Mouse (Mus musculus): ENCODE measurements around the gene Clns1a. TPM values are rescaled to one million over a fixed set of nuclear protein-coding genes. Genes with fewer than 3 reads are reported as not detected.

Gene Clns1a
- polyA plus RNA-seq, 1 experiment from 2014 or later: 187 TPM

GRCm38 (mm10) chr7:97735021-97735420 is 38.6 kb downstream of the Clns1a start:
- no peak overlapping the region for H3K9ac ChIP-seq (ENCODE audit: low read length)
- no peak for ATAC-seq (replicated peaks; ENCODE audit: low FRiP score, low TSS enrichment, low read depth)
- H3K27ac ChIP-seq (ENCODE audit: low read depth): no peak overlapping the region
- H3K27me3 ChIP-seq (replicated peaks; ENCODE audit: control insufficient read depth, insufficient read depth, low read length): 0 out of 2 replicates have a peak, but pooled peaks cover 3% of the 10 kb centered on the region
- WGBS: 82% methylated on average over 8 of the region's 8 CpGs
- no peaks in the 10 kb centered on the region for H3K36me3 ChIP-seq (ENCODE audit: control insufficient read depth, insufficient read depth, low read length)
- no peak overlapping the region for H3K4me3 ChIP-seq (ENCODE audit: low read depth, low read length)
- no peak for DNase-seq (ENCODE audit: low spot score)
- H3K4me1 ChIP-seq (replicated peaks; ENCODE audit: control insufficient read depth, insufficient read depth, low read length): 0 out of 2 replicates have a peak, but pooled peaks cover 4% of the 10 kb centered on the region
- H3K9me3 ChIP-seq (ENCODE audit: control insufficient read depth, low read length): no peaks in the 10 kb centered on the region
- no peak overlapping the region for H3K4me2 ChIP-seq (ENCODE audit: low read length)

- H3K4me1 ChIP-seq (replicated peaks; ENCODE audit: control insufficient read depth, insufficient read depth, low read length): 0 out of 2 replicates have a peak, but pooled peaks cover 4% of the 10 kb centered on the region
- WGBS: 56% methylated on average over 4 of the region's 4 CpGs
- 0 out of 2 replicates have a peak, but pooled peaks cover 3% of the 10 kb centered on the region for H3K27me3 ChIP-seq (replicated peaks; ENCODE audit: control insufficient read depth, insufficient read depth, low read length)
- DNase-seq (ENCODE audit: low spot score) (no peak), ATAC-seq (replicated peaks; ENCODE audit: low FRiP score, low TSS enrichment, low read depth) (no peak)
- no peak overlapping the region for H3K9ac ChIP-seq (ENCODE audit: low read length)
- H3K27ac ChIP-seq (ENCODE audit: low read depth): no peak overlapping the region
- no peaks in the 10 kb centered on the region for H3K36me3 ChIP-seq (ENCODE audit: control insufficient read depth, insufficient read depth, low read length)
- no peak overlapping the region for H3K4me2 ChIP-seq (ENCODE audit: low read length)
- no peak overlapping the region for H3K4me3 ChIP-seq (ENCODE audit: low read depth, low read length)
- no peaks in the 10 kb centered on the region for H3K9me3 ChIP-seq (ENCODE audit: control insufficient read depth, low read length)
Measured at GRCm38 (mm10) chr7:97735886-97736420, 39.5 kb downstream of the Clns1a start.

- ATAC-seq (replicated peaks; ENCODE audit: low FRiP score, low TSS enrichment, low read depth) (no peak), DNase-seq (ENCODE audit: low spot score) (no peak)
- Histone ChIP-seq H3K4me2 (ENCODE audit: low read length) (peak overlapping the region; percentile 69), H3K27ac (ENCODE audit: low read depth) (no peak overlapping the region), H3K4me1 (replicated peaks; ENCODE audit: control insufficient read depth, insufficient read depth, low read length) (0 out of 2 replicates have a peak, but pooled peaks cover 4% of the 10 kb centered on the region), H3K9me3 (ENCODE audit: control insufficient read depth, low read length) (no peaks in the 10 kb centered on the region), H3K9ac (ENCODE audit: low read length) (peak overlapping the region; percentile 44), H3K27me3 (replicated peaks; ENCODE audit: control insufficient read depth, insufficient read depth, low read length) (0 out of 2 replicates have a peak, but pooled peaks cover 3% of the 10 kb centered on the region), H3K36me3 (ENCODE audit: control insufficient read depth, insufficient read depth, low read length) (no peaks in the 10 kb centered on the region), H3K4me3 (ENCODE audit: low read depth, low read length) (peak overlapping the region; percentile 60)
- 7% methylated on average over 12 of the region's 12 CpGs for WGBS
Measured at GRCm38 (mm10) chr7:97737256-97737637, 40.8 kb downstream of the Clns1a start.

GRCm38 (mm10) chr7:97737638-97738456 is 41.4 kb downstream of the Clns1a start, which contains the start of gene Aqp11:
Aqp11 (minus strand) TSS chr7:97738289.
- H3K27ac ChIP-seq (ENCODE audit: low read depth): no peak within 1 kb of the TSS
- H3K9me3 ChIP-seq (ENCODE audit: control insufficient read depth, low read length): no peaks in the 10 kb centered on the region
- 0 out of 2 replicates have a peak, but pooled peaks cover 4% of the 10 kb centered on the region for H3K4me1 ChIP-seq (replicated peaks; ENCODE audit: control insufficient read depth, insufficient read depth, low read length)
- H3K4me3 ChIP-seq (ENCODE audit: low read depth, low read length): peak within 1 kb of the TSS; percentile 60
- ATAC-seq (replicated peaks; ENCODE audit: low FRiP score, low TSS enrichment, low read depth) (peak; percentile 95), DNase-seq (ENCODE audit: low spot score) (peak; percentile 90)
- under 1% methylated on average over 55 of the region's 64 CpGs for WGBS
- peak within 1 kb of the TSS; percentile 69 for H3K4me2 ChIP-seq (ENCODE audit: low read length)
- no peaks in the 10 kb centered on the region for H3K36me3 ChIP-seq (ENCODE audit: control insufficient read depth, insufficient read depth, low read length)
- 0 out of 2 replicates have a peak, but pooled peaks cover 3% of the 10 kb centered on the region for H3K27me3 ChIP-seq (replicated peaks; ENCODE audit: control insufficient read depth, insufficient read depth, low read length)
- peak within 1 kb of the TSS; percentile 44 for H3K9ac ChIP-seq (ENCODE audit: low read length)

GRCm38 (mm10) chr7:97740948-97741347 is 44.5 kb downstream of the Clns1a start:
- ATAC-seq (replicated peaks; ENCODE audit: low FRiP score, low TSS enrichment, low read depth) (no peak), DNase-seq (ENCODE audit: low spot score) (no peak)
- Histone ChIP-seq H3K27ac (ENCODE audit: low read depth) (no peak overlapping the region), H3K9ac (ENCODE audit: low read length) (no peak overlapping the region), H3K4me3 (ENCODE audit: low read depth, low read length) (no peak overlapping the region), H3K4me1 (replicated peaks; ENCODE audit: control insufficient read depth, insufficient read depth, low read length) (0 out of 2 replicates have a peak, but pooled peaks cover 4% of the 10 kb centered on the region), H3K9me3 (ENCODE audit: control insufficient read depth, low read length) (no peaks in the 10 kb centered on the region), H3K36me3 (ENCODE audit: control insufficient read depth, insufficient read depth, low read length) (no peaks in the 10 kb centered on the region), H3K4me2 (ENCODE audit: low read length) (no peak overlapping the region), H3K27me3 (replicated peaks; ENCODE audit: control insufficient read depth, insufficient read depth, low read length) (0 out of 2 replicates have a peak, but pooled peaks cover 3% of the 10 kb centered on the region)
- 57% methylated on average over 10 of the region's 10 CpGs for WGBS

GRCm38 (mm10) chr7:97741756-97742291 is 45.4 kb downstream of the Clns1a start:
- DNase-seq (ENCODE audit: low spot score) (no peak), ATAC-seq (replicated peaks; ENCODE audit: low FRiP score, low TSS enrichment, low read depth) (no peak)
- no peak overlapping the region for H3K9ac ChIP-seq (ENCODE audit: low read length)
- H3K4me1 ChIP-seq (replicated peaks; ENCODE audit: control insufficient read depth, insufficient read depth, low read length): 0 out of 2 replicates have a peak, but pooled peaks cover 4% of the 10 kb centered on the region
- H3K4me2 ChIP-seq (ENCODE audit: low read length): no peak overlapping the region
- no peak overlapping the region for H3K4me3 ChIP-seq (ENCODE audit: low read depth, low read length)
- WGBS: 50% methylated on average over 1 of the region's 1 CpGs
- no peaks in the 10 kb centered on the region for H3K36me3 ChIP-seq (ENCODE audit: control insufficient read depth, insufficient read depth, low read length)
- 0 out of 2 replicates have a peak, but pooled peaks cover 2% of the 10 kb centered on the region for H3K27me3 ChIP-seq (replicated peaks; ENCODE audit: control insufficient read depth, insufficient read depth, low read length)
- no peaks in the 10 kb centered on the region for H3K9me3 ChIP-seq (ENCODE audit: control insufficient read depth, low read length)
- no peak overlapping the region for H3K27ac ChIP-seq (ENCODE audit: low read depth)

- DNase-seq (ENCODE audit: low spot score): peak; percentile 79
- no peaks in the 10 kb centered on the region for H3K4me1 ChIP-seq (replicated peaks; ENCODE audit: control insufficient read depth, insufficient read depth, low read length)
- 21% methylated on average over 3 of the region's 3 CpGs for WGBS
Measured at GRCm38 (mm10) chr7:97745299-97745698, 48.9 kb downstream of the Clns1a start.

GRCm38 (mm10) chr7:97747176-97747707 is 50.8 kb downstream of the Clns1a start:
- DNase-seq (ENCODE audit: low spot score) (no peak), ATAC-seq (replicated peaks; ENCODE audit: low FRiP score, low TSS enrichment, low read depth) (no peak)
- Histone ChIP-seq H3K4me2 (ENCODE audit: low read length) (no peak overlapping the region), H3K27me3 (replicated peaks; ENCODE audit: control insufficient read depth, insufficient read depth, low read length) (no peaks in the 10 kb centered on the region), H3K4me1 (replicated peaks; ENCODE audit: control insufficient read depth, insufficient read depth, low read length) (no peaks in the 10 kb centered on the region), H3K9me3 (ENCODE audit: control insufficient read depth, low read length) (no peaks in the 10 kb centered on the region), H3K4me3 (ENCODE audit: low read depth, low read length) (no peak overlapping the region), H3K27ac (ENCODE audit: low read depth) (no peak overlapping the region), H3K36me3 (ENCODE audit: control insufficient read depth, insufficient read depth, low read length) (no peaks in the 10 kb centered on the region), H3K9ac (ENCODE audit: low read length) (no peak overlapping the region)
- WGBS: 70% methylated on average over 4 of the region's 4 CpGs

More at GRCm38 (mm10) chr7:97745299-97745698, 48.9 kb downstream of the Clns1a start:
- Histone ChIP-seq H3K4me2 (ENCODE audit: low read length) (no peak overlapping the region), H3K9ac (ENCODE audit: low read length) (no peak overlapping the region), H3K27me3 (replicated peaks; ENCODE audit: control insufficient read depth, insufficient read depth, low read length) (no peaks in the 10 kb centered on the region), H3K9me3 (ENCODE audit: control insufficient read depth, low read length) (no peaks in the 10 kb centered on the region), H3K36me3 (ENCODE audit: control insufficient read depth, insufficient read depth, low read length) (no peaks in the 10 kb centered on the region), H3K4me3 (ENCODE audit: low read depth, low read length) (no peak overlapping the region), H3K27ac (ENCODE audit: low read depth) (no peak overlapping the region)
- ATAC-seq (replicated peaks; ENCODE audit: low FRiP score, low TSS enrichment, low read depth): no peak
